Mouse (Mus musculus) liver, embryonic 16.5 days (tissue): ENCODE results near the gene Pgam1. TPM values are rescaled to one million over a fixed set of nuclear protein-coding genes. Genes with fewer than 3 reads are reported as not detected.
"Not testable (repeated sequence)": the region's sequence is repeated elsewhere in the genome, so short reads cannot be mapped to it uniquely, and the experiment has no call there.

Source experiments
- ATAC-seq: fragments of 200-750 bp; cut with Nextera tagmentation; 2 replicates; pipeline ENCODE4 v1.8.0; 2017; ENCODE audit warnings: low read depth, mild to moderate bottlenecking, moderate number of reproducible peaks, moderate library complexity
- H3K27ac ChIP-seq: fragments of 300-500 bp; sonication (generic); 2 replicates; pipeline ENCODE4 v1.5.1; 2014; ENCODE audit warnings: mild to moderate bottlenecking, low read length
- H3K27me3 ChIP-seq: fragments of 300-500 bp; sonication (generic); 2 replicates; pipeline ENCODE4 v1.6.1; 2014; ENCODE audit warnings: low read depth, low read length, mixed read lengths; ENCODE audit not compliant: control insufficient read depth, insufficient read depth
- H3K36me3 ChIP-seq: fragments of 300-500 bp; sonication (generic); 2 replicates; pipeline ENCODE4 v1.6.1; 2014; ENCODE audit warnings: mild to moderate bottlenecking; ENCODE audit not compliant: control insufficient read depth, insufficient read depth
- H3K4me1 ChIP-seq: fragments of 300-500 bp; sonication (generic); 2 replicates; pipeline ENCODE4 v1.6.1; 2014; ENCODE audit warnings: low read depth, low read length, mixed read lengths; ENCODE audit not compliant: control insufficient read depth
- H3K4me2 ChIP-seq: fragments of 300-500 bp; sonication (generic); 2 replicates; pipeline ENCODE4 v1.6.1; 2014; ENCODE audit warnings: low read depth, low read length, mixed read lengths
- H3K4me3 ChIP-seq: fragments of 300-500 bp; sonication (generic); 2 replicates; pipeline ENCODE4 v1.5.1; 2014; ENCODE audit warnings: low read depth, mild to moderate bottlenecking, low read length
- H3K9ac ChIP-seq: fragments of 300-500 bp; sonication (generic); 2 replicates; pipeline ENCODE4 v1.6.1; 2014; ENCODE audit warnings: low read depth, low read length
- H3K9me3 ChIP-seq: fragments of 300-500 bp; sonication (generic); replicated peaks from 2 replicates; pipeline ENCODE4 v1.6.1; 2016; ENCODE audit warnings: low read length; ENCODE audit not compliant: control insufficient read depth
- WGBS: fragments of 180-500 bp; shearing (Covaris S2); extraction: QIAGEN DNeasy Blood & Tissue Kit; methylation state at CpG from one replicate; pipeline ENCODE4 v1.1.7; 2014; ENCODE audit not compliant: insufficient replicate concordance; 5-methylcytosine and 5-hydroxymethylcytosine counted together
- polyA plus RNA-seq: library from polyadenylated mRNA; unstranded; fragments of >200 nt; fragmentation: Nextera tagmentation; extraction: Ambion mirVana; gene quantifications from 2 replicates; pipeline ENCODE4 v1.2.1, GENCODE M21; 2015

The Pgam1 gene
- polyA plus RNA-seq, result 366 and 408 TPM in 2 replicates

DNA sequence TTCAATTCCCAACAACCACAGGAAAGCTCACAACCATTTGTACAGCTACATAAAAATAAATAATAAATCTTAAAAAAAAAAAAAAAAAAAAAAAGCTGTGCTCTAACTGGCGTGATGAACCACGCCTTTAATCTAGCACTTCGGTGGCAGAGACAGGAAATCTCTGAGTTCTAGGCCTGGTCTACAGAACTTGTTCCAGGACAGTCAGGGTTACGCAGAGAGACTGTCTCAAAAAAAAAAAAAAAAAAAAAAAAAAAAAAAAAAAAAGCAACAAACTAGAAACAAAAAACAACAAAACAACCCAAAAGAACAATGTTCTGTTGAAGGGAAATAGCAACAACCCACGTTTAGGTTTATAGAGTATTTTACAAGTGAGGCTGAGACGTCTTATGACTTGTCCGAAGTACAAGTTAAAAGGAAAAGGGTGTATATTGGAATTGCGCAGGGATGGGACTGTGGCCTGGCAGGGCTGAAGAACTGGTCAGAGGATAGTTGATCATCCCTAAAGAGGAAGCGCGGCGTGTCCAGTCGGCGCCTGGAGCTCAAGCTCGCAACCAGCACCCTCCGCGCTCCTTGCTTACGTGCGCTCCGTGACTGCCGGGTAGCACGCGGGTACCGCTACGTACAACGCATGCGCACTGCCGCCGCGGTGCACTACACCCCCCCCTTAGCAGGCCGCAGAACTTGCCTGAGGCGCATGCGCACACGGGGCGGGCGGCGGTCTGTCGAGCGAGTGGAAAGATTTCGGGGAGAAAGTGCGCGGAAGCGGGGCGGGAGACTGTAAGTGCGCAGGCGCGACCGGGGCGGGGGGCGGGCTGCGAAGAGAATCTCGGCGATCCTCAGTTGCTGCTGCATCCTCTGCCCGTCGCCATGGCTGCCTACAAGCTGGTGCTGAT is at the start of gene Pgam1:
Gene Pgam1, plus strand, starts transcription at position 746 of the 896 bp plus-strand sequence.
- ATAC-seq, result peak; percentile 92
- Histone ChIP-seq H3K4me1 (peaks cover 44% of the 10 kb centered on the region), H3K27ac (peak within 1 kb of the TSS; percentile 94), H3K9me3 (no peaks in the 10 kb centered on the region), H3K36me3 (peaks cover 8% of the 10 kb centered on the region), H3K4me3 (peak within 1 kb of the TSS; percentile 92), H3K4me2 (peak within 1 kb of the TSS; percentile 93), H3K27me3 (no peaks in the 10 kb centered on the region), H3K9ac (peak within 1 kb of the TSS; percentile 95)
- WGBS, result 4% methylated on average over 54 of the region's 54 CpGs

DNA sequence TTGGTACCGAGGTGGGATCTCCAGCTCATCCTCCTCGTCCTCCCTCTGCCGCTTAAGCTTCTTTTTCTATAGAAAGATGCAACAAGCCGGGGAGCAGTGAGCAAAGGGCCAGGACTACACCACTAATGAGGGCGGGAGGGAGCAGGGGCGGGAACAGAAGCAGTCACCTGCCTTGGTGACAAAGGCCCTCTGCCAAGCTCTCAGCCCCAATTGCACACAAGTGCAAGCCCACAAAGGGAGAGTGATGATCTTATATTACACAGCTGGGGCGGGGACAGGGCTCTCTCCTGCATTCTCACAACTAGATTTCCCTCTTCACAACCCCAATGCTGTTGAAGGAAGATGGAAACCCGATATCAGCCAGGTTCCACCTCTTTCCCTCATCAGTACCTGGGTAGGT is 45.0 kb upstream of the Pgam1 start:
- no peaks in the 10 kb centered on the region for H3K27me3 ChIP-seq
- H3K4me2 ChIP-seq, result no peak overlapping the region
- 79% methylated on average over 8 of the region's 8 CpGs for WGBS
- no peak overlapping the region for H3K9ac ChIP-seq
- H3K27ac ChIP-seq, result no peak overlapping the region
- ATAC-seq, result no peak
- H3K9me3 ChIP-seq, result no peaks in the 10 kb centered on the region
- H3K36me3 ChIP-seq, result peaks cover 13% of the 10 kb centered on the region
- H3K4me1 ChIP-seq, result no peaks in the 10 kb centered on the region
- H3K4me3 ChIP-seq, result no peak overlapping the region

DNA sequence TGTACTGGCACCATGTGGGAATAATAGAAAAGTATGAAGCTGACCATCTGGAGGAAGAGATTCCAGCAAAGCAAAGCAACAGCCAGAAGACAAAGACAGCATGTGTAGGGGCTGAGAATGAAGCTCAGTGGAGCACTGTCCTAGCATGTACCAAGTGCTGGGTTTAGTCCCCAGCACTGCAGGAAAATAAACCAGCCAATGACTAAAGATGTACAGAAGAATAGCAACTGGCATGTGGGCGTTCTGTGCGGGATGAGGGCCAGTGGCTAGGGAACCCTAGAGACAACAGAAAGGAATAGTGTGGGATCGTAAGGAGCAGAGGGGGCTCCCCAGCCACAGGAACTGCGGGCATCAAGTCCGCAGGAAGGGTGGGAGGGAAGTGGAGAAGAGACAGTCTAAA is 42.4 kb upstream of the Pgam1 start:
- ATAC-seq, result no peak
- no peaks in the 10 kb centered on the region for H3K9me3 ChIP-seq
- H3K9ac ChIP-seq, result no peak overlapping the region
- no peak overlapping the region for H3K27ac ChIP-seq
- H3K4me2 ChIP-seq, result no peak overlapping the region
- H3K4me1 ChIP-seq, result no peaks in the 10 kb centered on the region
- H3K4me3 ChIP-seq, result no peak overlapping the region
- H3K36me3 ChIP-seq, result peaks cover 10% of the 10 kb centered on the region
- WGBS, result 82% methylated on average over 5 of the region's 5 CpGs
- H3K27me3 ChIP-seq, result no peaks in the 10 kb centered on the region

DNA sequence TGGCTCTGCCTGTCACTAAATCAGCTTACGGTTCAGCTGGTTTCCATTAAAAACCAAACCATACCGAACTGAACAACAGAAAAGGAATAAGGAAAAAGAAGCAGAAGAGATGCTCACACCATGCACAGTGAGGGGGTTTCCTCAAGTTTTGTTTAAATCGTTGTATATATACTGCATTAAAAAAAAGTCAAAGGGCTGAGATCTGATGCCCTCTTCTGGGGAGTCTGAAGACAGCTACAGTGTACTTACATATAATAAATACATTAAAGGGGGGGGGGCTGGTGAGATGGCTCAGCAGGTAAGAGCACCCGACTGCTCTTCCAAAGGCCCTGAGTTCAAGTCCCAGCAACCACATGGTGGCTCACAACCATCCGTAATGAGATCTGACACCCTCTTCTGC is 41.8 kb upstream of the Pgam1 start:
- not testable (repeated sequence) for H3K9me3 ChIP-seq, H3K27me3 ChIP-seq, H3K4me2 ChIP-seq, H3K4me1 ChIP-seq, H3K9ac ChIP-seq, H3K4me3 ChIP-seq, ATAC-seq, H3K27ac ChIP-seq
- 70% methylated on average over 5 of the region's 5 CpGs for WGBS
- H3K36me3 ChIP-seq, result peaks cover 10% of the 10 kb centered on the region

DNA sequence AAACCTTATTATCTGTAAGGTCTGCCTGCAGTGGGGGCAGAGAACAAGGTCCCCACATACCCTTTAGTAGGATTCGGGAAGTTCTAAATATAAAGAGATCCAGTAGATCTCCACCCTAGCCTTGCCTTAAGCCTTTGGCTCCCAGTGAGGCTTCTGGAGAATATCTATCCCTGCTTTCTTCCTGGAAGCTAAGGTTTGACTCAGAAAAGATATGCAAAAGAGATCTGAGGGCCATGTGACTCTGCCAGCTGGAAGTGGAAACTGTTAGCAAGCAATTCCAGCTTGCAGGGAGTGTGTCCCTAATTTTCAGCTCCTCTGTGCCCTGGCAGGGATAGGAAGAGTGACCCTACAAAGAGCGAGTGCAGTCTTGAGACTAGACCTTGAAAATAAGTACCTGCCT is 39.4 kb upstream of the Pgam1 start:
- Histone ChIP-seq H3K4me2 (no peak overlapping the region), H3K9me3 (no peaks in the 10 kb centered on the region), H3K27me3 (no peaks in the 10 kb centered on the region), H3K27ac (no peak overlapping the region), H3K9ac (no peak overlapping the region), H3K4me1 (no peaks in the 10 kb centered on the region), H3K4me3 (no peak overlapping the region), H3K36me3 (peaks cover 13% of the 10 kb centered on the region)
- ATAC-seq, result no peak
- WGBS, result 86% methylated on average over 2 of the region's 2 CpGs

DNA sequence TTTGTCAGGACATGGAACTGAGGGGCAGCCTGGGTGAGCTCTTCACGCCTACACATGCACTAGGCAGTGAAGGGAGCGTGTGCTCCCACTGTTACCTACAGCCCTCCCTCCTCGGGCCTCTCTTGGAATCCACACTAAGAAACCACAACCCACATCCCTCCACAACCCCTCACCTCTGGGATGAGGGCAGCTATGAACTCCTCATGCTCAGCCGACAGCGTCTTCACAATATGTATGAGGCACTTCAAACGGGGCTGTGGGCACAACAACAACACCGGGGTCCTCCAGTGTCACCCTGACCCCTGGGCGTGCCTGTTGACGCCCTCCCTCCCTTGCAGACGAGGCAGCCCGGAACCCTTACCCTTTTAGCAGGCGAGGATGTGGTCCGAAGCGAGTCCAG is 37.4 kb upstream of the Pgam1 start:
- H3K27me3 ChIP-seq, result no peaks in the 10 kb centered on the region
- H3K4me3 ChIP-seq, result no peak overlapping the region
- H3K27ac ChIP-seq, result no peak overlapping the region
- 78% methylated on average over 14 of the region's 14 CpGs for WGBS
- H3K36me3 ChIP-seq, result peaks cover 9% of the 10 kb centered on the region
- no peaks in the 10 kb centered on the region for H3K4me1 ChIP-seq
- no peak overlapping the region for H3K4me2 ChIP-seq
- H3K9me3 ChIP-seq, result no peaks in the 10 kb centered on the region
- ATAC-seq, result no peak
- no peak overlapping the region for H3K9ac ChIP-seq

DNA sequence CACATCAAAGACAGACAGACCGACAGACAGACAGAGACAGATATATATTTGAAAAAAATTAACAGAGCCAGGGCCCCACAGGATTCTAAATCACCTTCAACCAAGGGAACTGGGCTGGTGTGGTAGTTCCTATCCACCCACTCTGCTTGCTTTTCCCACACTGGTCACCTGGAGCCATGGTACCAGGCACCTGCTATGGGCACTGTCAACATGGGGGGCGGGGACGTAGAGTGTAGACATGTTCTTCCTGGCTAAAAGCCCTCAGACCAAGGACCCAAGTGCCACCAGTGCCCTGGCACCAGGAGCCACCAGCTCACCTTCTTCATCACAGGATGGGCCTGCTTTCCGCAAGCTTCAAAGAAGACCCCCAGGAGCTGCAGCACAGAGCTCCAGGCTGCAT is 29.9 kb upstream of the Pgam1 start:
- Histone ChIP-seq H3K27me3 (no peaks in the 10 kb centered on the region), H3K4me2 (no peak overlapping the region), H3K27ac (no peak overlapping the region), H3K9ac (no peak overlapping the region), H3K9me3 (no peaks in the 10 kb centered on the region), H3K36me3 (peaks cover 4% of the 10 kb centered on the region), H3K4me3 (no peak overlapping the region), H3K4me1 (no peaks in the 10 kb centered on the region)
- 81% methylated on average over 4 of the region's 4 CpGs for WGBS
- no peak for ATAC-seq

DNA sequence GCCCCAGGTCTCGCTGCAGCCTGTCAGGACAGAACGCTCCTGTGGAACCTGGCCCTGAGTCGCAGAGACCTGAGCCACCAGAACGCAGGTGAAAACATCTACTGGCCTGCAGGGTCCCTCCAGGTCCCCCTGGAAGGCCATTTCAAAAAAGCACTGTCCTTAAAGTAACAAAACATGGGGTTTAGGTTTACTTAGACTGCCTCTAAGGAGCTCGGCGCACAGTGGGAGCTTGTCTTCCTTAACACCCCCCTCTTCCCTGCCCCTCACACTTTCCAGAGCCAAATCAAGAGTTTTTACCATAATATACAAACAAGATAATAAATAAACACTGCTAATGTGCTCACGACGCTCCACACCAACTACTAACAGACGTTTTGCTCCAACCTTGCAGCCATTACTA is 27.8 kb upstream of the Pgam1 start:
- WGBS, result 80% methylated on average over 9 of the region's 9 CpGs
- H3K36me3 ChIP-seq, result peaks cover 6% of the 10 kb centered on the region
- H3K4me1 ChIP-seq, result no peaks in the 10 kb centered on the region
- H3K9me3 ChIP-seq, result no peaks in the 10 kb centered on the region
- H3K27me3 ChIP-seq, result no peaks in the 10 kb centered on the region
- H3K27ac ChIP-seq, result no peak overlapping the region
- H3K9ac ChIP-seq, result no peak overlapping the region
- no peak for ATAC-seq
- no peak overlapping the region for H3K4me3 ChIP-seq
- no peak overlapping the region for H3K4me2 ChIP-seq

DNA sequence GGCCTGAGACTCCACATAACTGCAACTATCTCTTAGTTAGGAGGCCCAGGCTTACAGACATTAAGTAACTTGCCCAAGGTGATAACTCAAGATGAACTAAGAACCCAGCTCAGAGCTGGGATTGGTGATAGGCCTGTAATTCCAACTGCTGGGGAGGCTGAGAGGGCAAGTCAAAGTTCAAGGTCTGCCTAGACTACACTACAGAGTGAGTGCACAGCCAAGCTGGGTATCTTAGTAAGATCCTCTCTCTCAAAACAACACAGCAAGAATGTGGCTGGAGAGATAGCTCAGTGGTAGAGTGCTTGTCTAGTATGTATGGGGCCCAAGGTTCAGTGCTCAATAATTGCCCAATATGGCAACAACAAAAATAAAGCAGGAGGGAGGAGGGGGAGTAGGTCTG is 23.5 kb upstream of the Pgam1 start:
- H3K9me3 ChIP-seq, result no peaks in the 10 kb centered on the region
- no peak overlapping the region for H3K27ac ChIP-seq
- no peak overlapping the region for H3K4me3 ChIP-seq
- no peak for ATAC-seq
- H3K4me2 ChIP-seq, result no peak overlapping the region
- H3K27me3 ChIP-seq, result no peaks in the 10 kb centered on the region
- H3K36me3 ChIP-seq, result peaks cover 11% of the 10 kb centered on the region
- no peaks in the 10 kb centered on the region for H3K4me1 ChIP-seq
- no peak overlapping the region for H3K9ac ChIP-seq
